In the genomic region with DNA sequence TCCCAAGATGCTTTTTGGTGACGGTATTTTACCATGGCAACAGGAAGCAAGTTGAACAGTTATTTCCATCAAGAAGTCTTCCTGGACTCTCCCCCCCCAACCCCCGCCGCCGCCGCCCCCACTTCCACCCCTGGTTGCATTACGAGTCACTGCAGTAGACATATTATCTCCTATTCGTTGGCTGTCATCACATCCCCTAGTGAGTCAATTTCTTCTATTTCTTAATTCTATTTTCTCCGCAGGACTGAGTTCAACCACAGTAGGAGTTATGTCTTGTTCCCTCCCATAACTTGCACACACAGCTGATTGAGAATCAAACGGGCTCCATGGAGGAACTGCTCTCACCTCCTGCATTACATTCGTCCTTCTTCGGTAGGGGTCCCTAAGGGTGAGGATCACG, we compare ENCODE assay signal across 8 mouse cellular contexts. TPM values are rescaled to one million over a fixed set of nuclear protein-coding genes. Genes with fewer than 3 reads are reported as not detected.
DNase-seq lines count a peak whose midpoint lies in the region; ATAC-seq and TF ChIP-seq lines count a peak whose summit lies in the region.

No protein-coding gene starts in this region.

- peak overlapping the region; percentile 94 for H3K4me2 ChIP-seq in forebrain, embryonic 13.5 days
- H3K4me2 ChIP-seq in liver, embryonic 13.5 days: peak overlapping the region; percentile 93

- WGBS in cerebellum, adult 2 months: 34% methylated on average over 12 of the region's 12 CpGs
- WGBS in forebrain, embryonic 13.5 days: 46% methylated on average over 12 of the region's 12 CpGs
- 17% methylated on average over 12 of the region's 12 CpGs for WGBS in liver, embryonic 13.5 days (ENCODE audit: insufficient replicate concordance)

- no peak for TF ChIP-seq POLR2A in cerebellum, adult 2 months (IDR thresholded peaks at IDR 0.05; ENCODE audit: borderline replicate concordance, insufficient read depth, low read length)

- TF ChIP-seq CTCF in cerebellum, adult 2 months (IDR thresholded peaks at IDR 0.05; ENCODE audit: borderline replicate concordance, insufficient read depth, low read depth, low read length): no peak

- no peak overlapping the region for H3K27ac ChIP-seq in cerebellum, adult 2 months (ENCODE audit: insufficient read depth, low read length)
- H3K27ac ChIP-seq in forebrain, embryonic 13.5 days: no peak overlapping the region
- H3K27ac ChIP-seq in liver, embryonic 13.5 days: peak overlapping the region; percentile 71

- ATAC-seq in forebrain, embryonic 13.5 days: no peak
- ATAC-seq in liver, embryonic 13.5 days (ENCODE audit: low read depth): no peak

- intact Hi-C loops in left cerebral cortex, postnatal 10 days (cut with DNase I): no loop called here

- H3K9ac ChIP-seq in forebrain, embryonic 13.5 days: peak overlapping the region; percentile 90
- peak overlapping the region; percentile 86 for H3K9ac ChIP-seq in liver, embryonic 13.5 days

- no peak for DNase-seq in cerebellum, adult 2 months
- no peak for DNase-seq in cerebellum, adult 9-10 months
- peak; percentile 24 for DNase-seq in 3T3-L1 (ENCODE audit: low read depth, low spot score)
- no peak for DNase-seq in liver, embryonic 13.5 days
- no peak for DNase-seq in adrenal gland, postnatal 36 days
- DNase-seq in left cerebral cortex, postnatal 10 days (ENCODE audit: extremely low spot score in 1 of 2, low spot score in 2 of 2): no peak
- DNase-seq in frontal cortex, postnatal 10 days (ENCODE audit: low spot score in 2 of 2): no peak

- peak overlapping the region; percentile 96 for H3K4me3 ChIP-seq in cerebellum, adult 2 months (replicated peaks; ENCODE audit: insufficient read depth, low read depth, low read length)
- peak overlapping the region; percentile 69 for H3K4me3 ChIP-seq in forebrain, embryonic 13.5 days
- peak overlapping the region; percentile 82 for H3K4me3 ChIP-seq in liver, embryonic 13.5 days (replicated peaks)

- no peaks in the 10 kb centered on the region; the same call in 1 of the 2 replicates for H3K4me1 ChIP-seq in cerebellum, adult 2 months (ENCODE audit: control insufficient read depth, insufficient read depth, low read length)
- H3K4me1 ChIP-seq in forebrain, embryonic 13.5 days: peaks cover 22% of the 10 kb centered on the region
- peaks cover 67% of the 10 kb centered on the region for H3K4me1 ChIP-seq in liver, embryonic 13.5 days (replicated peaks)

- peaks cover 9% of the 10 kb centered on the region for H3K36me3 ChIP-seq in forebrain, embryonic 13.5 days (ENCODE audit: poor library complexity, severe bottlenecking)
- peaks cover 14% of the 10 kb centered on the region for H3K36me3 ChIP-seq in liver, embryonic 13.5 days

- H3K9me3 ChIP-seq in forebrain, embryonic 13.5 days (replicated peaks): no peaks in the 10 kb centered on the region
- H3K9me3 ChIP-seq in liver, embryonic 13.5 days (replicated peaks): no peaks in the 10 kb centered on the region

- H3K27me3 ChIP-seq in cerebellum, adult 2 months (ENCODE audit: control insufficient read depth, insufficient read depth, low read length): no peaks in the 10 kb centered on the region
- H3K27me3 ChIP-seq in forebrain, embryonic 13.5 days: no peaks in the 10 kb centered on the region
- no peaks in the 10 kb centered on the region for H3K27me3 ChIP-seq in liver, embryonic 13.5 days

RNA-seq across cellular contexts. Expression of a gene that starts 0.8 kb away (rescaled TPM):
- 59.6 and 65.7 TPM in 2 replicates for polyA plus RNA-seq in cerebellum, adult 2 months (2012; rRNA removed)
- 70.9 and 76.6 TPM in 2 replicates for polyA plus RNA-seq in forebrain, embryonic 13.5 days (2015; fragmentation: Nextera tagmentation; extraction: Ambion mirVana)
- 91.0 and 100 TPM in 2 replicates for polyA plus RNA-seq in liver, embryonic 13.5 days (2015; fragmentation: Nextera tagmentation; extraction: Ambion mirVana)
- total RNA-seq in adrenal gland, postnatal 36 days (2021): 10 to 100 TPM; 41.2 to 42.2 TPM
- 100 to 1,000 TPM in 1 of 2 experiments, 10 to 100 TPM in 1; 89.1 to 106 TPM for total RNA-seq in left cerebral cortex, postnatal 10 days (2021)

RNA-seq across cellular contexts. Expression of a gene that starts 1.0 kb away (rescaled TPM):
- 20.2 and 20.7 TPM in 2 replicates for polyA plus RNA-seq in cerebellum, adult 2 months (2012; rRNA removed)
- polyA plus RNA-seq in forebrain, embryonic 13.5 days (2015; fragmentation: Nextera tagmentation; extraction: Ambion mirVana): 5.4 and 6.9 TPM in 2 replicates
- polyA plus RNA-seq in liver, embryonic 13.5 days (2015; fragmentation: Nextera tagmentation; extraction: Ambion mirVana): 1.7 and 1.9 TPM in 2 replicates
- total RNA-seq in adrenal gland, postnatal 36 days (2021): 10 to 100 TPM in 1 of 2 experiments, 1 to 10 TPM in 1; 9.6 to 10.3 TPM
- 10 to 100 TPM; 35.1 to 36.2 TPM for total RNA-seq in left cerebral cortex, postnatal 10 days (2021)

RNA-seq across cellular contexts. Expression of a gene that starts 38.1 kb away (rescaled TPM):
- 7.6 and 8.5 TPM in 2 replicates for polyA plus RNA-seq in cerebellum, adult 2 months (2012; rRNA removed)
- polyA plus RNA-seq in forebrain, embryonic 13.5 days (2015; fragmentation: Nextera tagmentation; extraction: Ambion mirVana): 3.0 and 3.6 TPM in 2 replicates
- polyA plus RNA-seq in liver, embryonic 13.5 days (2015; fragmentation: Nextera tagmentation; extraction: Ambion mirVana): 1.6 TPM in 2 replicates
- 10 to 100 TPM; 10.9 to 12.2 TPM for total RNA-seq in adrenal gland, postnatal 36 days (2021)
- total RNA-seq in left cerebral cortex, postnatal 10 days (2021): 1 to 10 TPM; 8.6 to 8.9 TPM

RNA-seq across cellular contexts. Expression of a gene that starts 47.4 kb away (rescaled TPM):
- 5.9 and 6.7 TPM in 2 replicates for polyA plus RNA-seq in cerebellum, adult 2 months (2012; rRNA removed)
- 11.6 and 13.1 TPM in 2 replicates for polyA plus RNA-seq in forebrain, embryonic 13.5 days (2015; fragmentation: Nextera tagmentation; extraction: Ambion mirVana)
- polyA plus RNA-seq in liver, embryonic 13.5 days (2015; fragmentation: Nextera tagmentation; extraction: Ambion mirVana): 0.33 and 0.46 TPM in 2 replicates
- 1 to 10 TPM; 1.2 to 1.6 TPM for total RNA-seq in adrenal gland, postnatal 36 days (2021)
- 10 to 100 TPM; 11.9 to 13.5 TPM for total RNA-seq in left cerebral cortex, postnatal 10 days (2021)
